Mouse (Mus musculus): ENCODE data around the gene Elovl6. TPM values are rescaled to one million over a fixed set of nuclear protein-coding genes. Genes with fewer than 3 reads are reported as not detected.

Gene Elovl6
- polyA plus RNA-seq, 1 experiment from 2014 or later = 25.0 TPM

DNA sequence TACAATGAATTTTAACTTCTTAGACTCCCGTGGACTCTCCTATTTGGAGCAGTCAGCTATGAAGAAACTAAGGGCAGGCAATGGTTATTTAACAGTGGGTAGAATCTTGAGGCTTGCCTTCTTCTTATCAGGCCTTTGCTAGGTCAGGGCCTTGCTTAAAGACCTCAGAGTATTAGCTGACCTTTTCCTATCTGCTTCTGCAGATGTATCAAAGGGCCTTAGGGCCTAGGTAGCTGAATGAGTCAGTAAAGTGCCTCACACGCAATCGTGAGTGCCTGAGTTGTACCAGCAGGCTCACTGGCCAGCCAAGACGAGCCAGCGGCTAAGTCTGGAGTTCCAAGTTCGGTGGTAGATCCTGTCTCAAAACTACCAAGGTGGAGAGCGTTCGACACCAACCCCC lies 33.3 kb downstream of the Elovl6 start:
- ATAC-seq (ENCODE audit: low read depth) = no peak
- Histone ChIP-seq H3K9ac (ENCODE audit: low read depth, low read length) (no peak overlapping the region), H3K4me2 (ENCODE audit: low read depth, low read length) (no peak overlapping the region), H3K4me3 (ENCODE audit: low read depth, low read length) (no peak overlapping the region), H3K36me3 (ENCODE audit: control insufficient read depth, insufficient read depth, low read length) (0 out of 2 replicates have a peak, but pooled peaks cover 2% of the 10 kb centered on the region), H3K4me1 (ENCODE audit: control insufficient read depth, insufficient read depth, low read length) (no peaks in the 10 kb centered on the region; the same call in 1 of the 2 replicates), H3K27ac (replicated peaks; ENCODE audit: low read depth, low read length) (no peak overlapping the region), H3K9me3 (ENCODE audit: control insufficient read depth, low read length) (no peaks in the 10 kb centered on the region), H3K27me3 (replicated peaks; ENCODE audit: control insufficient read depth, insufficient read depth, low read length) (no peaks in the 10 kb centered on the region)
- 75% methylated on average over 8 of the region's 8 CpGs for WGBS
- DNase-seq (ENCODE audit: low spot score) = no peak

DNA sequence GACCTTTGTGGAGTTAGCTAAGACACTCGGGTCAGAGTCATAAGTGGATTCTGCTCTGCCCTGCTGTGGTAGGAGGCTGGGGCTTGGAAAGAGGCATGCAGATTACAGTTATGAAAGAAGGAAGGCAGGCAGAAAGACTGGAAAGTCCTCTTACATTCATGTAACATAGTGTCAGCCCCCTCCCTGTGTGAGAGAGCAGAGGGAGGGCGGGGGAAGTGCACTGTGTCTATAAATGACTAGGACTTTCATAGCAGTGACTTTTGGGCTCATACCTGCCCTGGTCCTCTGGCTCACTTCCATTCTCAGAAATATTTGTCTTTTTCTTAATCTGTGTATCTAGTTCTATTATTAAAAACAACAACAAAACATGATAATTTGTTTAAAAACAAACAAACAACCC lies 33.9 kb downstream of the Elovl6 start:
- H3K4me1 ChIP-seq (ENCODE audit: control insufficient read depth, insufficient read depth, low read length) = no peaks in the 10 kb centered on the region; the same call in 1 of the 2 replicates
- no peak overlapping the region for H3K27ac ChIP-seq (replicated peaks; ENCODE audit: low read depth, low read length)
- WGBS = 86% methylated on average over 2 of the region's 2 CpGs
- H3K9ac ChIP-seq (ENCODE audit: low read depth, low read length) = no peak overlapping the region
- ATAC-seq (ENCODE audit: low read depth) = no peak
- H3K4me3 ChIP-seq (ENCODE audit: low read depth, low read length) = no peak overlapping the region
- H3K27me3 ChIP-seq (replicated peaks; ENCODE audit: control insufficient read depth, insufficient read depth, low read length) = no peaks in the 10 kb centered on the region
- DNase-seq (ENCODE audit: low spot score) = peak; percentile 36
- no peaks in the 10 kb centered on the region for H3K9me3 ChIP-seq (ENCODE audit: control insufficient read depth, low read length)
- no peak overlapping the region for H3K4me2 ChIP-seq (ENCODE audit: low read depth, low read length)
- H3K36me3 ChIP-seq (ENCODE audit: control insufficient read depth, insufficient read depth, low read length) = 0 out of 2 replicates have a peak, but pooled peaks cover 4% of the 10 kb centered on the region

DNA sequence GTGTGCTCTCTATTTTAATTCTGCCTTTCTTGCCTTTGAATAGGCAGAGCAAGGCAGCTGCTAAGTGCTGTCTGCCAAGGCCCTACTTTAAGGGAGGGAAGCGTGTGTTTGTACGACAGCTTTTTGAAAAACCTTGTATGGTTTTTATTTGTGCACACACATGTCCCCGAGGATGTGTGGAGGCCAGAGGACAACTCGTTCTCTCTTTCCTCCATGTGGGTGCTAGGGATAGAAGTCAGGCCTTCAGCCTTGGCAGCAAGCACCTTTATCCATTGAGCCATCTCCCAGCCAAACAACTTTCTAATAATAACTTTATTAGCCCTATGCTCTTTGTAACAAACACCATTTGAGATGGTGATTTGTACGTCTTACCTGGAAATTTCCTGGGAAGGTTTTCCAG lies 34.7 kb downstream of the Elovl6 start:
- H3K36me3 ChIP-seq (ENCODE audit: control insufficient read depth, insufficient read depth, low read length) = 0 out of 2 replicates have a peak, but pooled peaks cover 4% of the 10 kb centered on the region
- no peak overlapping the region for H3K4me3 ChIP-seq (ENCODE audit: low read depth, low read length)
- H3K4me1 ChIP-seq (ENCODE audit: control insufficient read depth, insufficient read depth, low read length) = no peaks in the 10 kb centered on the region; the same call in 1 of the 2 replicates
- no peaks in the 10 kb centered on the region for H3K9me3 ChIP-seq (ENCODE audit: control insufficient read depth, low read length)
- no peak overlapping the region for H3K27ac ChIP-seq (replicated peaks; ENCODE audit: low read depth, low read length)
- ATAC-seq (ENCODE audit: low read depth) (no peak), DNase-seq (ENCODE audit: low spot score) (no peak)
- H3K4me2 ChIP-seq (ENCODE audit: low read depth, low read length) = no peak overlapping the region
- H3K27me3 ChIP-seq (replicated peaks; ENCODE audit: control insufficient read depth, insufficient read depth, low read length) = no peaks in the 10 kb centered on the region
- 72% methylated on average over 5 of the region's 5 CpGs for WGBS
- H3K9ac ChIP-seq (ENCODE audit: low read depth, low read length) = no peak overlapping the region

DNA sequence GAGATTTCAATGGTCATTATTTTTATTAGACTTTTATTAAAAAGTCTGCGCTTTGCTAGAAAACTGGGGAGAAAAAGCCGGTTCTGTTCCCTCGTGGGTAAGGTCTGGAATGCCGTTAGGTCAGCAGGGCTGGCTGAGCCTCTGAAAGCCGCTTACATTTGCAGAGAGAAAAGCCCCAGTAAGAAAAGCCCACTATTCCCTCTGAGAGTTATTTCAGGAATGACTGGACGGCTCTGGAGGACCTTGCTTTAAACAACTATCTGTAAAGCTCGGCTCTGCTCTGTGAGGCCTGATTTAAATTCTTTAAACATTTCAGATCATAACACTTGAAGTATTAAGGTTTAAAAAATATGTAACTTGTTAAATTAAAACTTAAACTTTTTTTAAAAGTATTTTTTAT lies 36.4 kb downstream of the Elovl6 start:
- H3K36me3 ChIP-seq (ENCODE audit: control insufficient read depth, insufficient read depth, low read length) = 0 out of 2 replicates have a peak, but pooled peaks cover 4% of the 10 kb centered on the region
- no peaks in the 10 kb centered on the region for H3K9me3 ChIP-seq (ENCODE audit: control insufficient read depth, low read length)
- WGBS = 45% methylated on average over 7 of the region's 7 CpGs
- ATAC-seq (ENCODE audit: low read depth) (no peak), DNase-seq (ENCODE audit: low spot score) (peak; percentile 49)
- no peak overlapping the region for H3K4me2 ChIP-seq (ENCODE audit: low read depth, low read length)
- H3K4me1 ChIP-seq (ENCODE audit: control insufficient read depth, insufficient read depth, low read length) = peaks cover 2% of the 10 kb centered on the region
- H3K27ac ChIP-seq (replicated peaks; ENCODE audit: low read depth, low read length) = 0 out of 2 replicates have a peak overlapping the region, but pooled peaks have one; percentile 8
- H3K27me3 ChIP-seq (replicated peaks; ENCODE audit: control insufficient read depth, insufficient read depth, low read length) = no peaks in the 10 kb centered on the region
- H3K4me3 ChIP-seq (ENCODE audit: low read depth, low read length) = no peak overlapping the region
- peak overlapping the region; percentile 10; the same call in 1 of the 2 replicates for H3K9ac ChIP-seq (ENCODE audit: low read depth, low read length)

DNA sequence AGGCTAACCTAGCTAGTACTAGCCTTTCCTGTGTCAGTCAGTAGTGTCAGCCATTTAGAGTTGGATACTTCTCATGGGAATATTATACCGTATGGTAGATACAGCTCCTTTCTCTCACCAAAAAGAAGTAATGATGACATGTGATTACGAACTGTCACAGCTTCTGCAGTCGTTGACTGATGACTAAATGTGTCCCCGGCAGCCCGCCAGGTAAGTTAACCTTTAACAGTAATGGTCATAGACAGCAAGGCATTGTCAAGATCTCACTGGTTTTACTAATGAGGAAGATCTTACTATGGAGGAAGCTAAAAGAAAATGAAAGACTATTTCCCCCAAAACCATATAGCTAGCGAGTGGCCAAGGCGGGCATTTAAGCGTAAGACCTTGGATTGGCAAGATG lies 38.8 kb downstream of the Elovl6 start:
- WGBS = 91% methylated on average over 8 of the region's 8 CpGs
- Histone ChIP-seq H3K4me2 (ENCODE audit: low read depth, low read length) (no peak overlapping the region), H3K4me3 (ENCODE audit: low read depth, low read length) (no peak overlapping the region), H3K27ac (replicated peaks; ENCODE audit: low read depth, low read length) (no peak overlapping the region), H3K9ac (ENCODE audit: low read depth, low read length) (no peak overlapping the region), H3K4me1 (ENCODE audit: control insufficient read depth, insufficient read depth, low read length) (peaks cover 4% of the 10 kb centered on the region), H3K27me3 (replicated peaks; ENCODE audit: control insufficient read depth, insufficient read depth, low read length) (no peaks in the 10 kb centered on the region), H3K9me3 (ENCODE audit: control insufficient read depth, low read length) (no peaks in the 10 kb centered on the region), H3K36me3 (ENCODE audit: control insufficient read depth, insufficient read depth, low read length) (peaks cover 8% of the 10 kb centered on the region; the same call in 1 of the 2 replicates)
- DNase-seq (ENCODE audit: low spot score) (no peak), ATAC-seq (ENCODE audit: low read depth) (no peak)

DNA sequence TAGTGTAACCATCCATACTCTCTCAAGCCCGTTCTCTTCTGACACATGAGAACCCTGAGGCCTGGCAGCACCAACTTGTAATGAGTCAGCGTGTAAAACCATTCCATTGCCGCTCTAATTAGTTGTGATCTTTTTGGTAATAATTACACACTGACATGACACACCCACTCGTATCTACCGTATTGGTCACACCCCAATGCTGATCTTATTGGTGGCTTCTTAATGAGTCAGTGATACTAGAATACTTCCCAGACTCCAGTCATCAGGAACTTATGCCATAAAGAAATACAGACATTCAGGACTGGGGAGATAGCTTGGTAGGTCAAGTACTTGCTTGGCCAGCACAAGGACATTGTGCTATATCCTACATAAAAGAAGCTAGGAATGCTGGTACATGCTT lies 39.5 kb downstream of the Elovl6 start:
- 91% methylated on average over 5 of the region's 5 CpGs for WGBS
- Histone ChIP-seq H3K4me1 (ENCODE audit: control insufficient read depth, insufficient read depth, low read length) (peaks cover 4% of the 10 kb centered on the region), H3K9ac (ENCODE audit: low read depth, low read length) (no peak overlapping the region), H3K36me3 (ENCODE audit: control insufficient read depth, insufficient read depth, low read length) (peaks cover 14% of the 10 kb centered on the region), H3K27ac (replicated peaks; ENCODE audit: low read depth, low read length) (no peak overlapping the region), H3K9me3 (ENCODE audit: control insufficient read depth, low read length) (no peaks in the 10 kb centered on the region), H3K4me3 (ENCODE audit: low read depth, low read length) (no peak overlapping the region), H3K27me3 (replicated peaks; ENCODE audit: control insufficient read depth, insufficient read depth, low read length) (no peaks in the 10 kb centered on the region), H3K4me2 (ENCODE audit: low read depth, low read length) (no peak overlapping the region)
- DNase-seq (ENCODE audit: low spot score) (no peak), ATAC-seq (ENCODE audit: low read depth) (no peak)

DNA sequence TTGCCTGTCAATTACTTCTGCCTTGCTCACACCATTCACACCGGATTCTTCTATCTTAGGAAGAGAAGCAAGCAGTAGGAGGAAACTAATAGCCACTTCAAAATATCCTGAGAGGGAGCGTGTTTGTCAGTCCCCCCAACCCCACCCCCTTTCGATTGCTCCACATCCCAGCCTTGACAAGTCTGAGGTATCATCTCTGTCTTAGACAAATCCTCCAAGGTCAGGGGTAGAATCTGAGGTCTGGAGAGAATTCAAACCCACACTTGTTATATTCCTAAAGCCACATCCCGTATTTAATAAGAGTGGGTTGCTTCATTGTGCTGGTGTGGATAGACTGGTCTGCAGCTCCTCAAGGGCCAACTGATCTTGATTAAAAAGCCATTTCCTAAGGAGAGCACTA lies 40.8 kb downstream of the Elovl6 start:
- Histone ChIP-seq H3K4me3 (ENCODE audit: low read depth, low read length) (no peak overlapping the region), H3K9ac (ENCODE audit: low read depth, low read length) (no peak overlapping the region), H3K36me3 (ENCODE audit: control insufficient read depth, insufficient read depth, low read length) (peaks cover 15% of the 10 kb centered on the region), H3K27me3 (replicated peaks; ENCODE audit: control insufficient read depth, insufficient read depth, low read length) (no peaks in the 10 kb centered on the region), H3K9me3 (ENCODE audit: control insufficient read depth, low read length) (no peaks in the 10 kb centered on the region), H3K4me1 (ENCODE audit: control insufficient read depth, insufficient read depth, low read length) (peaks cover 4% of the 10 kb centered on the region), H3K4me2 (ENCODE audit: low read depth, low read length) (no peak overlapping the region), H3K27ac (replicated peaks; ENCODE audit: low read depth, low read length) (no peak overlapping the region)
- 66% methylated on average over 4 of the region's 4 CpGs for WGBS
- DNase-seq (ENCODE audit: low spot score) (no peak), ATAC-seq (ENCODE audit: low read depth) (no peak)

DNA sequence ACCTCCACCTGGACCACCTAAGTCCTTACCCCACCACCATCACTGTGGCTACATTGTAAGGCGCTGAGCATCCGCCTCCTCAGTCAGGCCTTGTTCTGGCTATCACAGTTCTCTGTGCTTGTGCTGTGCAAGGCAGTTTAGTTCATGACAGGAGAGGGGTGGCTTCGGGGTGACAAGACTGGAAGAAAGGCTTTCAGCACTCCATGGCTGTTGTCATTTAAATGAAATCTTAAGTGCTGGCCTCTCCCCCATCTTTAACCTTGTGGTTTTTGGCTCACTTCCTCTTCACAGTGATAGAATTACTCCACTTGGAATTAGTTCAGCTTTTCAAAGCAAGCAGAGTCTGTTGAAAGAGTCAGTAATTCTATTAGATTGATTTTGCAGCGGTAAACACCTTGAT lies 41.5 kb downstream of the Elovl6 start:
- H3K27me3 ChIP-seq (replicated peaks; ENCODE audit: control insufficient read depth, insufficient read depth, low read length) = no peaks in the 10 kb centered on the region
- no peak overlapping the region for H3K9ac ChIP-seq (ENCODE audit: low read depth, low read length)
- H3K9me3 ChIP-seq (ENCODE audit: control insufficient read depth, low read length) = no peaks in the 10 kb centered on the region
- H3K4me3 ChIP-seq (ENCODE audit: low read depth, low read length) = no peak overlapping the region
- peaks cover 15% of the 10 kb centered on the region for H3K36me3 ChIP-seq (ENCODE audit: control insufficient read depth, insufficient read depth, low read length)
- ATAC-seq (ENCODE audit: low read depth) (0 out of 2 replicates have a peak, but pooled peaks have one; percentile 41), DNase-seq (ENCODE audit: low spot score) (peak; percentile 54)
- no peak overlapping the region for H3K27ac ChIP-seq (replicated peaks; ENCODE audit: low read depth, low read length)
- peaks cover 4% of the 10 kb centered on the region for H3K4me1 ChIP-seq (ENCODE audit: control insufficient read depth, insufficient read depth, low read length)
- no peak overlapping the region for H3K4me2 ChIP-seq (ENCODE audit: low read depth, low read length)
- 82% methylated on average over 4 of the region's 4 CpGs for WGBS

DNA sequence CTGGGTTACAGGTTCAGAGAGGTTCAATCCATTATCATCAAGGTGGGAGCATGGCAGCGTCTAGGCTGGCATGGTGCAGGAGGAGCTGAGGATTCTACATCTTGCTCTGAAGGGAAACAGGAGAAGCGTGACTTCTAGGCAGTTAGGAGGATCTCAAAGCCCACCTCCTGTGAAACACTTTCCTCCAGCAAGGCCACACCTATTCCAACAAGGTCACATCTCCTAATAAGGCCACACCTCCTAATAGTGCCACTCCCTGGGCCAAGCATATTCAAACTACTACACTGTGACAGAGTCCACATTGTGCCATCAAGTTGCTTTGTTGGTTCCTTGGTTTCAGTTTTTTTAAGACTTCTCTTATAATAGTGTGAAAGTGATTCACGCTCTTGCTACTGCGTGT lies 42.9 kb downstream of the Elovl6 start:
- no peaks in the 10 kb centered on the region for H3K27me3 ChIP-seq (replicated peaks; ENCODE audit: control insufficient read depth, insufficient read depth, low read length)
- no peaks in the 10 kb centered on the region for H3K9me3 ChIP-seq (ENCODE audit: control insufficient read depth, low read length)
- no peak overlapping the region for H3K9ac ChIP-seq (ENCODE audit: low read depth, low read length)
- no peak for ATAC-seq (ENCODE audit: low read depth)
- 90% methylated on average over 4 of the region's 4 CpGs for WGBS
- H3K4me3 ChIP-seq (ENCODE audit: low read depth, low read length) = no peak overlapping the region
- DNase-seq (ENCODE audit: low spot score) = no peak
- H3K4me2 ChIP-seq (ENCODE audit: low read depth, low read length) = no peak overlapping the region
- H3K27ac ChIP-seq (replicated peaks; ENCODE audit: low read depth, low read length) = no peak overlapping the region
- H3K4me1 ChIP-seq (ENCODE audit: control insufficient read depth, insufficient read depth, low read length) = peaks cover 4% of the 10 kb centered on the region
- H3K36me3 ChIP-seq (ENCODE audit: control insufficient read depth, insufficient read depth, low read length) = peaks cover 15% of the 10 kb centered on the region

All from embryonic facial prominence, embryonic 14.5 days (tissue).